Mouse (Mus musculus): ENCODE results near the gene Psmb6. TPM values are rescaled to one million over a fixed set of nuclear protein-coding genes. Genes with fewer than 3 reads are reported as not detected.

The Psmb6 gene
- polyA plus RNA-seq (2015; fragmentation: Nextera tagmentation; extraction: Ambion mirVana): 614 and 657 TPM in 2 replicates

- Histone ChIP-seq H3K4me3 (replicated peaks; ENCODE audit: low read length) (peak within 1 kb of the TSS; percentile 76), H3K27ac (ENCODE audit: low read length) (no peak within 1 kb of the TSS), H3K4me1 (ENCODE audit: control insufficient read depth, insufficient read depth, low read length) (peaks cover 9% of the 10 kb centered on the region), H3K4me2 (ENCODE audit: low read depth, low read length) (peak within 1 kb of the TSS; percentile 79), H3K9me3 (replicated peaks; ENCODE audit: control insufficient read depth, low read length) (no peaks in the 10 kb centered on the region), H3K9ac (ENCODE audit: low read length) (peak within 1 kb of the TSS; percentile 87), H3K36me3 (ENCODE audit: control insufficient read depth, insufficient read depth, low read length) (peaks cover 16% of the 10 kb centered on the region), H3K27me3 (ENCODE audit: control insufficient read depth, insufficient read depth, low read length) (no peaks in the 10 kb centered on the region)
- WGBS: under 1% methylated on average over 25 of the region's 26 CpGs
- ATAC-seq (ENCODE audit: insufficient read depth, low FRiP score): peak; percentile 95
These were observed at the start of gene Psmb6 for GRCm38 (mm10) chr11:70525184-70525678. Gene Psmb6, plus strand, starts transcription at chr11:70525367.

- WGBS: 34% methylated on average over 2 of the region's 2 CpGs
- Histone ChIP-seq H3K9me3 (replicated peaks; ENCODE audit: control insufficient read depth, low read length) (no peaks in the 10 kb centered on the region), H3K4me1 (ENCODE audit: control insufficient read depth, insufficient read depth, low read length) (no peaks in the 10 kb centered on the region), H3K27ac (ENCODE audit: low read length) (no peak overlapping the region), H3K27me3 (ENCODE audit: control insufficient read depth, insufficient read depth, low read length) (no peaks in the 10 kb centered on the region), H3K4me3 (replicated peaks; ENCODE audit: low read length) (no peak overlapping the region), H3K36me3 (ENCODE audit: control insufficient read depth, insufficient read depth, low read length) (no peaks in the 10 kb centered on the region), H3K9ac (ENCODE audit: low read length) (no peak overlapping the region), H3K4me2 (ENCODE audit: low read depth, low read length) (no peak overlapping the region)
- no peak for ATAC-seq (ENCODE audit: insufficient read depth, low FRiP score)
These were observed 39.7 kb upstream of the Psmb6 start for GRCm38 (mm10) chr11:70485498-70485897.

GRCm38 (mm10) chr11:70487816-70488215, 37.4 kb upstream of the Psmb6 start:
- no peak for ATAC-seq (ENCODE audit: insufficient read depth, low FRiP score)
- 35% methylated on average over 4 of the region's 4 CpGs for WGBS
- no peak overlapping the region for H3K4me2 ChIP-seq (ENCODE audit: low read depth, low read length)
- no peak overlapping the region for H3K9ac ChIP-seq (ENCODE audit: low read length)
- no peaks in the 10 kb centered on the region for H3K36me3 ChIP-seq (ENCODE audit: control insufficient read depth, insufficient read depth, low read length)
- H3K9me3 ChIP-seq (replicated peaks; ENCODE audit: control insufficient read depth, low read length): 0 out of 2 replicates have a peak, but pooled peaks cover 3% of the 10 kb centered on the region
- H3K27me3 ChIP-seq (ENCODE audit: control insufficient read depth, insufficient read depth, low read length): no peaks in the 10 kb centered on the region
- H3K27ac ChIP-seq (ENCODE audit: low read length): no peak overlapping the region
- H3K4me1 ChIP-seq (ENCODE audit: control insufficient read depth, insufficient read depth, low read length): no peaks in the 10 kb centered on the region
- no peak overlapping the region for H3K4me3 ChIP-seq (replicated peaks; ENCODE audit: low read length)

GRCm38 (mm10) chr11:70489138-70489537, 36.0 kb upstream of the Psmb6 start:
- Histone ChIP-seq H3K9ac (ENCODE audit: low read length) (no peak overlapping the region), H3K9me3 (replicated peaks; ENCODE audit: control insufficient read depth, low read length) (0 out of 2 replicates have a peak, but pooled peaks cover 3% of the 10 kb centered on the region), H3K4me2 (ENCODE audit: low read depth, low read length) (no peak overlapping the region), H3K4me1 (ENCODE audit: control insufficient read depth, insufficient read depth, low read length) (no peaks in the 10 kb centered on the region), H3K27ac (ENCODE audit: low read length) (no peak overlapping the region), H3K27me3 (ENCODE audit: control insufficient read depth, insufficient read depth, low read length) (no peaks in the 10 kb centered on the region), H3K4me3 (replicated peaks; ENCODE audit: low read length) (no peak overlapping the region), H3K36me3 (ENCODE audit: control insufficient read depth, insufficient read depth, low read length) (no peaks in the 10 kb centered on the region)
- ATAC-seq (ENCODE audit: insufficient read depth, low FRiP score): no peak
- 87% methylated on average over 3 of the region's 3 CpGs for WGBS

- no peak for ATAC-seq (ENCODE audit: insufficient read depth, low FRiP score)
- no peaks in the 10 kb centered on the region for H3K4me1 ChIP-seq (ENCODE audit: control insufficient read depth, insufficient read depth, low read length)
- H3K36me3 ChIP-seq (ENCODE audit: control insufficient read depth, insufficient read depth, low read length): no peaks in the 10 kb centered on the region
- H3K4me2 ChIP-seq (ENCODE audit: low read depth, low read length): no peak overlapping the region
- H3K4me3 ChIP-seq (replicated peaks; ENCODE audit: low read length): no peak overlapping the region
- H3K27me3 ChIP-seq (ENCODE audit: control insufficient read depth, insufficient read depth, low read length): no peaks in the 10 kb centered on the region
- no peak overlapping the region for H3K9ac ChIP-seq (ENCODE audit: low read length)
- WGBS: 82% methylated on average over 6 of the region's 6 CpGs
- no peak overlapping the region for H3K27ac ChIP-seq (ENCODE audit: low read length)
- 0 out of 2 replicates have a peak, but pooled peaks cover 3% of the 10 kb centered on the region for H3K9me3 ChIP-seq (replicated peaks; ENCODE audit: control insufficient read depth, low read length)
These were observed 35.5 kb upstream of the Psmb6 start for GRCm38 (mm10) chr11:70489684-70490083.

- H3K4me3 ChIP-seq (replicated peaks; ENCODE audit: low read length): no peak overlapping the region
- peak overlapping the region; percentile 38; the same call in 1 of the 2 replicates for H3K27ac ChIP-seq (ENCODE audit: low read length)
- H3K27me3 ChIP-seq (ENCODE audit: control insufficient read depth, insufficient read depth, low read length): no peaks in the 10 kb centered on the region
- H3K4me2 ChIP-seq (ENCODE audit: low read depth, low read length): no peak overlapping the region
- no peaks in the 10 kb centered on the region for H3K36me3 ChIP-seq (ENCODE audit: control insufficient read depth, insufficient read depth, low read length)
- ATAC-seq (ENCODE audit: insufficient read depth, low FRiP score): peak; percentile 44; the same call in 1 of the 2 replicates
- no peaks in the 10 kb centered on the region for H3K4me1 ChIP-seq (ENCODE audit: control insufficient read depth, insufficient read depth, low read length)
- 63% methylated on average over 14 of the region's 14 CpGs for WGBS
- H3K9me3 ChIP-seq (replicated peaks; ENCODE audit: control insufficient read depth, low read length): no peaks in the 10 kb centered on the region
- no peak overlapping the region for H3K9ac ChIP-seq (ENCODE audit: low read length)
These were observed 25.3 kb upstream of the Psmb6 start for GRCm38 (mm10) chr11:70499566-70500475.

GRCm38 (mm10) chr11:70500476-70500812, 24.7 kb upstream of the Psmb6 start:
- peak; percentile 53; the same call in 1 of the 2 replicates for ATAC-seq (ENCODE audit: insufficient read depth, low FRiP score)

GRCm38 (mm10) chr11:70502018-70502417, 23.1 kb upstream of the Psmb6 start:
- no peak for ATAC-seq (ENCODE audit: insufficient read depth, low FRiP score)
- no peaks in the 10 kb centered on the region for H3K27me3 ChIP-seq (ENCODE audit: control insufficient read depth, insufficient read depth, low read length)

More at GRCm38 (mm10) chr11:70500476-70500812, 24.7 kb upstream of the Psmb6 start:
- WGBS: 57% methylated on average over 1 of the region's 1 CpGs
- Histone ChIP-seq H3K27me3 (ENCODE audit: control insufficient read depth, insufficient read depth, low read length) (no peaks in the 10 kb centered on the region), H3K9ac (ENCODE audit: low read length) (no peak overlapping the region), H3K27ac (ENCODE audit: low read length) (no peak overlapping the region), H3K4me1 (ENCODE audit: control insufficient read depth, insufficient read depth, low read length) (no peaks in the 10 kb centered on the region), H3K4me3 (replicated peaks; ENCODE audit: low read length) (no peak overlapping the region), H3K4me2 (ENCODE audit: low read depth, low read length) (no peak overlapping the region), H3K9me3 (replicated peaks; ENCODE audit: control insufficient read depth, low read length) (no peaks in the 10 kb centered on the region), H3K36me3 (ENCODE audit: control insufficient read depth, insufficient read depth, low read length) (no peaks in the 10 kb centered on the region)

GRCm38 (mm10) chr11:70504970-70505369, 20.2 kb upstream of the Psmb6 start, which contains the start of gene Tm4sf5:
Gene Tm4sf5, plus strand, starts transcription at chr11:70505244.
- Histone ChIP-seq H3K9ac (ENCODE audit: low read length) (peak within 1 kb of the TSS; percentile 35), H3K27me3 (ENCODE audit: control insufficient read depth, insufficient read depth, low read length) (no peaks in the 10 kb centered on the region), H3K4me1 (ENCODE audit: control insufficient read depth, insufficient read depth, low read length) (peaks cover 3% of the 10 kb centered on the region; the same call in 1 of the 2 replicates), H3K9me3 (replicated peaks; ENCODE audit: control insufficient read depth, low read length) (no peaks in the 10 kb centered on the region), H3K27ac (ENCODE audit: low read length) (peak within 1 kb of the TSS; percentile 80), H3K4me3 (replicated peaks; ENCODE audit: low read length) (peak within 1 kb of the TSS; percentile 30), H3K4me2 (ENCODE audit: low read depth, low read length) (peak within 1 kb of the TSS; percentile 38), H3K36me3 (ENCODE audit: control insufficient read depth, insufficient read depth, low read length) (no peaks in the 10 kb centered on the region)
- WGBS: 56% methylated on average over 9 of the region's 9 CpGs
- peak; percentile 73 for ATAC-seq (ENCODE audit: insufficient read depth, low FRiP score)

More at GRCm38 (mm10) chr11:70502018-70502417, 23.1 kb upstream of the Psmb6 start:
- H3K27ac ChIP-seq (ENCODE audit: low read length): no peak overlapping the region
- no peak overlapping the region for H3K4me3 ChIP-seq (replicated peaks; ENCODE audit: low read length)
- no peaks in the 10 kb centered on the region for H3K36me3 ChIP-seq (ENCODE audit: control insufficient read depth, insufficient read depth, low read length)
- H3K9me3 ChIP-seq (replicated peaks; ENCODE audit: control insufficient read depth, low read length): no peaks in the 10 kb centered on the region
- H3K4me2 ChIP-seq (ENCODE audit: low read depth, low read length): no peak overlapping the region
- WGBS: 41% methylated on average over 3 of the region's 3 CpGs
- H3K4me1 ChIP-seq (ENCODE audit: control insufficient read depth, insufficient read depth, low read length): no peaks in the 10 kb centered on the region
- H3K9ac ChIP-seq (ENCODE audit: low read length): no peak overlapping the region

Measured in stomach, embryonic 16.5 days (tissue).